Mouse (Mus musculus) cerebellum, adult 2 months (tissue): ENCODE results near the gene Synpo2. TPM values are rescaled to one million over a fixed set of nuclear protein-coding genes. Genes with fewer than 3 reads are reported as not detected.

Experiments
- DNase-seq, 2 experiments: peaks; one replicate each; pipeline ENCODE4 v3.0.0; 2021
- H3K27ac ChIP-seq: fragments of 200-500 bp; 2 replicates; pipeline ENCODE4 v1.5.1; 2012; ENCODE audit warnings: low read length, control low read depth, inconsistent platforms; ENCODE audit not compliant: insufficient read depth
- H3K27me3 ChIP-seq: fragments of 200-500 bp; 2 replicates; pipeline ENCODE4 v1.6.1; 2012; ENCODE audit warnings: inconsistent platforms, mild to moderate bottlenecking, low read length, moderate library complexity; ENCODE audit not compliant: control insufficient read depth, insufficient read depth
- H3K4me1 ChIP-seq: fragments of 200-500 bp; 2 replicates; pipeline ENCODE4 v1.6.1; 2011; ENCODE audit warnings: low read length; ENCODE audit not compliant: control insufficient read depth, insufficient read depth
- H3K4me3 ChIP-seq: fragments of 200-500 bp; replicated peaks from 2 replicates; pipeline ENCODE3; 2011; ENCODE audit warnings: mild to moderate bottlenecking, low read depth, low read length, control low read depth; ENCODE audit not compliant: insufficient read depth
- CTCF ChIP-seq: fragments of 200-500 bp; IDR thresholded peaks from 2 replicates; pipeline ENCODE4 v1.5.1; 2011; ENCODE audit warnings: low read depth, mild to moderate bottlenecking, control low read depth, low read length, moderate library complexity, borderline replicate concordance; ENCODE audit not compliant: insufficient read depth
- POLR2A ChIP-seq: fragments of 200-500 bp; IDR thresholded peaks from 2 replicates; pipeline ENCODE4 v1.6.1; 2011; ENCODE audit warnings: low read length, control low read depth, borderline replicate concordance; ENCODE audit not compliant: insufficient read depth
- WGBS: fragments of 180-500 bp; shearing (Covaris S2); methylation state at CpG from one replicate; pipeline ENCODE4 v1.1.7; 2018; 5-methylcytosine and 5-hydroxymethylcytosine counted together
- polyA plus RNA-seq: library from polyadenylated mRNA; depleted of rRNA; stranded (reverse); fragments of >200 nt; gene quantifications from 2 replicates; pipeline ENCODE4 v1.2.3, GENCODE M21; 2012

Gene Synpo2
- polyA plus RNA-seq, 1 experiment, result 2.9 TPM

DNA sequence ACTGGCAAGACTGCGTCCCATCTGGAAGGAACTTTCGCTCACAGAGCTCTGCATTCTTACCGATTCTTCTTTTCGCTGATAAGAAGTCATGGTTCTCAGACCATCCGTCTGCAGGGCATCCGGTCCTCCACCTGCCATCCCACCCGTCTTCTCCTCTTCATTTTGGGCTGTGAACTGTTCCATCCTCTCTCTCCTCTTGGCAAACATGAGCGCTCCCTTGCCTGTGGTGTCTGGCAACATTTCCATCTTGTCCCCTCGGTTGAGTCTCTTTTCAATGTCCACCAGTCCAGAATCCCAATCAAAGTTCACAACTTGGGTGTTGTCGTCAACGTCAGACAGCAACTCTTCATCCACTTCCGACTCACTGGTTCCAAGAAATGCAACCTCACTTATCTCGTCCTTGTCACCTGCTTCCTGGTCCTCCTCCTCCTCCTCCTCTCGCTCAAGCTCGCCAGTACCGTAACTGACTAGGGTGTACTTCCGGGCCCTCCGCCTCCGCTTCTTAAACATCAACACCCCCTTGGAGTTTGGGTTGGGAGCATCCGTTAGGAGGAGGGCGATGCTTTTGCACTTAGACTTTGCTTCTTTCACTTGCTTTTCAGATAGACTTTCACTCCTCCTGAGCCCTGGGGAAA lies 121.8 kb downstream of the Synpo2 start:
- Histone ChIP-seq H3K4me1 (peaks cover 4% of the 10 kb centered on the region), H3K27me3 (no peaks in the 10 kb centered on the region), H3K27ac (no peak overlapping the region), H3K4me3 (no peak overlapping the region)
- 90% methylated on average over 21 of the region's 21 CpGs for WGBS
- no peak for DNase-seq
- TF ChIP-seq POLR2A (no peak), CTCF (no peak)

DNA sequence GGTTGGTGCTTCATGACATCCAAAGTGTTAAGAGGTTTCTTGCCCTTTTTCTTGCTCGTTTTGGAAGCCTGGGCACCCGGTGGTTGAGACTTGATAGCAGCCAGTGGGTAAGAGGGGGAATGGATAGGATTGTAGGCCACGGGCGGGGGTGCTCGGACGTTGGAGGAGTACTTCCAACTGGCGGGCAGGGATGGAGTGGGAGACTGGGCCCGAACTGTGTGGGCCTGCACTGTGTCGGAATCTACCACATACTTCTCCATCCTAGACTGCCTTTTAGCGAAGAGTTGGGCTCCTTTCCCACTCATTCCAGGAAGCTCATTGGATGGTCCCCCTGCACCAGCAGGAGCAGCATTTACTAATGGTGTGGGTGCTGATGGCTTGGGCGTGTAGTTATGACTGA lies 123.2 kb downstream of the Synpo2 start:
- peaks cover 4% of the 10 kb centered on the region for H3K4me1 ChIP-seq
- H3K27me3 ChIP-seq, result no peaks in the 10 kb centered on the region
- no peak for DNase-seq
- TF ChIP-seq CTCF (no peak), POLR2A (no peak)
- H3K4me3 ChIP-seq, result no peak overlapping the region
- WGBS, result 93% methylated on average over 11 of the region's 11 CpGs
- H3K27ac ChIP-seq, result no peak overlapping the region

DNA sequence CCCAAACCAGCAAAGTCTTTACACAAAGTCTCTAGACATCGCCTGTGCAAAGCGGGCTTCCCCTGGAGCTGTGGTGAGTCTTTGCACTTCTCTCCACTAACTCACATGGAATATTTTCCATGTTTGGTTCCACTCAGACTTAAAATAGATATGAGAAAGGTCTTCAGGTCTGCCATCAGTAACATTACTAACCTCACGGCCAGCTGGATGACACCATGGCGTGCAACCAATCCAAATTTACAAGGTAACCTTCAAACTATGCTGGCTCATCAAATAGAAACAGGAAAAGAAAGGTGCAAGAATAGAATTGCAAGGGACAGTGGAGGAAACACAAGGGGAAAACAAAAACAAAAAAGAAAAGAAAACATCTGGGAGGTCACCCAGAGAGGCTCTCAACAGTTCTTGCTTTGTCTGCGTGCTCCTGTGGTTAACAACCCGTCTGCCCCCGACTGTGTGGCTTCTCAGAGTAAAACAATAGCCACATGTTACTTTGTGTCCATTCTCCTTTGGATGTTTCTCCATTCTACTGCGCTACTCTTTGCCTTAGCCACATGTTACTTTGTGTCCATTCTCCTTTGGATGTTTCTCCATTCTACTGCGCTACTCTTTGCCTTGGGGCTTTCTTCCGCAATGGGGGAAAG lies 124.8 kb downstream of the Synpo2 start:
- 57% methylated on average over 10 of the region's 10 CpGs for WGBS

DNA sequence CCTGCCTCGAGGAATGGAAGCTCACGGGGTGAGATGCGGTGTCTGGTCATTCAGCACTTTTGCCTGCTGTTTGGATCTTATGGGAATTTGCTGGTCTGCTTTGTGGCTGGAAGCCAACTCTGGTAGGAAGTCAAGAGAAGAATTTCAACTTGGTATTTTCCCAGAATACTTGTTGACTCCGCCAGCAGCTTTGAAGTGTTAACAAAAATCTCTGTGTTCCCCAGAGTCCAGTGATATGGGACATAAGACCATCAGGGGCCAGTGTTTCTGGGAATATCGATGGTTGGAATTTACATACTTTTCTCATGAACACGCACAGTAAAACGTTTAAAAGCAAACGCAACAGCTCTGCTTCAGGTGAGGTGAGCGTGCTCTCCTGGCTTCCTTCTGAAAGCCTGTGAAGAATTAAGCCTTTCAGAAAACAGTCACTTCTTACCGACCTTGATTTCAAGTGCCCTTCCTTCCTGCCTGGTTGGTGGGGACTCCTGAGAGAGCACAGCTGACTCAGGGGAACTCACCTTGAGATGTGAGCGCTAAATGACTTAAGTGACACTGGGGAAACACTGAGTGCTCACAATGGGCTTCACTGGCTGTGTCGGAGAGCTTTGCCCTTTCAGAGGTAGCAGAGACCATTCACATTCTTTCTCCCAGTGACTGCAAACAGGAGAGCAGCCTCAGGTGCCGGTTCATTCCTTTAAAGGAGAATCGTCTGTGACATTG lies 128.0 kb downstream of the Synpo2 start:
- no peak overlapping the region for H3K27ac ChIP-seq
- H3K4me3 ChIP-seq, result no peak overlapping the region
- H3K27me3 ChIP-seq, result no peaks in the 10 kb centered on the region
- 56% methylated on average over 14 of the region's 14 CpGs for WGBS
- TF ChIP-seq POLR2A (no peak), CTCF (no peak)
- DNase-seq, result no peak
- H3K4me1 ChIP-seq, result no peaks in the 10 kb centered on the region

More for the DNA sequence above, 124.8 kb downstream of the Synpo2 start:
- Histone ChIP-seq H3K27me3 (no peaks in the 10 kb centered on the region), H3K4me1 (peaks cover 3% of the 10 kb centered on the region), H3K27ac (no peak overlapping the region), H3K4me3 (no peak overlapping the region)
- TF ChIP-seq CTCF (no peak), POLR2A (no peak)
- DNase-seq, result no peak

DNA sequence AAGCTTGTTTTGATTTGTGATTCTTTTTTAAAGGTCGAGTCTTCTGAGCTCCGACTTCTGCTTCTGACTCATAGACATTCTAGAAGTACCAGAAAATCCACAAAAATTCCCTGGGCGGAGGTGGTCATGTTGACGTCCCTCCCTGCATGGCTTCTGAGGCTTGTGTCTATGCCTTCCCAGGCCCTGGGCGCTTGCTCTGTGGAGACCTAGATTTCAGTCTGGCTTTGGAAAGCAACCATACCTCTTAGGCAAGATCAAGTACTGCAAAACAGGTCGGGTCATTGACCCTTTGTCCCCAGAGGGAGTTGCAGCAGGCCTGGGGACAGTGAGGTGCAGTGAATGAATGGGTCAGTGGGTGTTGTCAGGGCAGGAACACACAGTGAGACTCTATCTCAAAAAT lies 131.6 kb downstream of the Synpo2 start:
- no peaks in the 10 kb centered on the region for H3K27me3 ChIP-seq
- H3K27ac ChIP-seq, result no peak overlapping the region
- H3K4me3 ChIP-seq, result no peak overlapping the region
- H3K4me1 ChIP-seq, result no peaks in the 10 kb centered on the region
- WGBS, result 83% methylated on average over 6 of the region's 6 CpGs
- TF ChIP-seq CTCF, result no peak
- no peak for TF ChIP-seq POLR2A
- DNase-seq, result no peak

DNA sequence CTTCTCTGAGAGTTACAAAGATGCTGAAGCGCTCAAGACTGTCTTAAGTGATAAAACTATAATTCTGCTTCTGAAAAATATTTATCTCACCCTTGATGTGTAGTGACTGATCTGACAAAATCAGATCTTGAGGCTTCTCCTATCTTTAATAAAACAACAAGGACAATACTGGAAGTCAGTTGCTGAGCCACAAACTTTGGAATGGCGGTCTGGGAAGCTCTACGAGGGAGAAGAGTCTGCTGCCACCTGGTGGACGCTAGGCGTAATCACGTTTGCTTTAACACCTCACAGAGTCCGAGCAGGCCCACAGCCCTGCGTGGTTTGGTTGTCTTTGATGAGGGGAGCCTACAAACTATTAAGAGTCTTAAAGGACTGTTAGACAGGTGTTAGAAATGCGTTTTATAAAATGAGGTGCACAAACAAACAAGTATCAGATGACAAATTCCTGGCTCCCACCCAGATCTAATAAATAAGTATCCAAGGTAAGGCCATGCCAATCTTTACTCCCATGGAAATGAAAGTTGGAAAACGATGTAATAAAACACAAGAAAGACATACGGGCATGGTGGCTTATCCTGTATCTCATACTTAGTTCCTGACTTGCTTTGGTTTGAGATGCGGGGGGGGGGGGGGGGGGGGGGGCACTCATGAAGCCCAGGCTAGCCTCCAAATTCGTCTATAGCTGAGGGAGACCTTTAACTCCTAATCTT lies 132.6 kb downstream of the Synpo2 start:
- H3K27ac ChIP-seq, result no peak overlapping the region
- no peak overlapping the region for H3K4me3 ChIP-seq
- DNase-seq, result peak; percentile 55 to 61
- TF ChIP-seq CTCF, result peak; percentile 90
- no peak for TF ChIP-seq POLR2A
- no peaks in the 10 kb centered on the region for H3K27me3 ChIP-seq
- 26% methylated on average over 13 of the region's 13 CpGs for WGBS
- no peaks in the 10 kb centered on the region for H3K4me1 ChIP-seq

DNA sequence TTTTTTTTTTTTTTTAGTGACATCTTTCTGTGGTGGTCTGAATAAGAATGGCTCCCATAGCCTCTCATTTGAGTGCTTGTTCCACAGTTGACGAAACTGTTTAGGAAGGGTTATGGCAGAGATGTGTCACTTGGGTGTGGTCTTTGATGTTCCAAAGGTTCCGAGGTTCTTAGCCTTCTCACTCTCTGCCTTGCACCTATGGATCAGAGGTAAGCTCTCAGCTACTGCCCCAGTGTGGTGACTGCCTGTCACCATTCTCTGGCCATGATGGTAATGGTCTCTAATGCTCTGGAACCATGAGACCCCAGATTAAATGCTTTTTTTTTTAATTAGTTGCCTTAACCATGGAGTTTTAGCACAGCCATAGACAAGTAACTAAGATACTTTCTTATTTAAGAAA lies 134.2 kb downstream of the Synpo2 start:
- 93% methylated on average over 2 of the region's 2 CpGs for WGBS
- H3K4me3 ChIP-seq, result no peak overlapping the region
- H3K27me3 ChIP-seq, result no peaks in the 10 kb centered on the region
- H3K27ac ChIP-seq, result no peak overlapping the region
- TF ChIP-seq POLR2A (no peak), CTCF (no peak)
- H3K4me1 ChIP-seq, result no peaks in the 10 kb centered on the region
- no peak for DNase-seq

DNA sequence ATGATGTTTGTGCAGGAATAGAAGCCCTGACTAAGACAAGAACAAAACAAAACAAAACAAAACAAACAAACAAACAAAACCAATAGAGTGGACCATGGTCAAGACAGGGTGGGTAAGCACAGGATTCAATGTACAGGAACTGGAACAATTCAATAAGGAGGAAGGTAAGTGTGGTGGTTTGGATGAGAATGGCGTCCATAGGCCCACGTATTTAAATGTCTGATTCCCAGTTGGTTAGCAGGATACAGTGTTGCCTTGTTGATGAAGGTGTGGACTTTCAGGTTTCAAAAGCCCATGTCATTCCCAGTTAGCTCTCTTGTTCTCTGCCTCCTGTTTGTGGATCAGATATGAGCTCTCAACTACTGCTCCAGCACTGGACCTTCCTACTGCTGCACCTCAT lies 140.8 kb downstream of the Synpo2 start:
- H3K27me3 ChIP-seq, result no peaks in the 10 kb centered on the region
- WGBS, result 97% methylated on average over 2 of the region's 2 CpGs
- TF ChIP-seq CTCF, result no peak
- no peak for TF ChIP-seq POLR2A
- DNase-seq, result no peak
- no peak overlapping the region for H3K27ac ChIP-seq
- H3K4me1 ChIP-seq, result no peaks in the 10 kb centered on the region
- no peak overlapping the region for H3K4me3 ChIP-seq
